Mouse (Mus musculus) heart, adult 11 months (tissue): ENCODE results near the gene Slc7a7.

Experiments used
- DNase-seq: peaks from one replicate; pipeline ENCODE4 v3.0.0; 2022

Gene Slc7a7

DNA sequence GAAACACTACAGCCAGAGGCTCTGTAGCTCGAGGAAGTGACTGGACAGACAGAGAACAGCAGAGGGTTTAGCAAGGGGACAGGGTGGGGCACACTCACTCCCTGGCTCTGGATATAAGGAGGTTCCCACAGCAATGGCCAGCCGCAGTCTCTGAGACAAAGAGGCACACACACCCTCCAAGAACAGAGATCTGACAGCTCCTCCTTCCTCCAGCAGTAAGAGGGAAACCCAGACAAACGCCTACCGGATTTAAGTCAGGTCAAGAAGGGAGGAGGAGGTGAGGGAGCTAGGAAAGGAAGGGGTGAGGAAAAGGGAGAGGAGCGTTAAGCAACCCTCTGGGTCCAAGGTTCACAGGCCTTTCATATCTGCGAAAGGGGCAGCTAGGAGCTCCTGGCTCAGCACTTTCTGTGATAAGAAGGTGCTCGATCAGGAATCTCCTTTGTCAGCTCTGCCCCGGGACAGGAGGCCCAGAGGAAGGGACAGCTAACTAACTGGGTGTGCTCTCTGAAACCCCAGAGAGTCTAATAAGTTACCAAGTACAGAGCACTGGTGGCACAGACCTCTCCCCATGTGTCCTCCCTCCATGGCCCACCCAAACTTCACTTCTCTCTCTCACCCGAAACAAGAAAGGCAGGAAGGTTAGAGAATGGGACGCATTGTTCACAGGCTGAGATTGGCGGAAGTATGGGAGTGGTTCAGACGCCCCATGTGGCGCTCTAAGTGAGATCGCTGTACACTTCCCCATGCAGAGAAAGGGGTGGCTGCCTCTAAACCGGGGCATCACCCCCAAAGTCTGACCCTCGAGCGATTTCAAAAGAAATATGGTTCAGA is 7.4 kb downstream of the Slc7a7 start:
- peak; percentile 95 for DNase-seq

DNA sequence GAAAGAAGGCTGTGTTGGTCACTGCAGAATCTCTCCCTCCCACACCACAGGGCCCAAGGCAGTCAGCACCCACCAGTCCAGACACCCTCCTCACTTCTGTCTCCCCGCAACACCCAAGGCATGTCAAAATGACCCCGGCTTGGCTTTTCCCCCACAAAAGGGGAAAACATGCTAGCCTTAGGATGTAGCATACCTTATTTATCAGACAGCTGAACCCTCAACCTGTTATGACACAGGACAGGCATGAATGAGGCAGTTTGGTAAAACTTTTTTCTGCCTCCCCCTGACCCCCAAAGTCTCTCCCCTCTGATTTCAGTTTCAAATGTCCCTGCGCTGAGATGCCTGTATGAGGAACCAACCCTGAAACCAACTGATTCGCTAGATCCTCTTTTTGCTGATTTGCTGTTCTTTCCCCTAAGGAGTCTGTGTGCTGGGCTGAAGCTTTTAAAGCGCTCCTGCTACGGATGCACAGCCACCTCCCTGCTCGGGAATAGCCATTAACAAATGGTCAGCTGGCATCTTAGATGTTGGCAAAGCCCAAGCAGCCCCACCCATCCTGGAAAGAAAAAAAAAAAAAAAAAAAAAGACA is 8.4 kb downstream of the Slc7a7 start:
- peak; percentile 95 for DNase-seq

DNA sequence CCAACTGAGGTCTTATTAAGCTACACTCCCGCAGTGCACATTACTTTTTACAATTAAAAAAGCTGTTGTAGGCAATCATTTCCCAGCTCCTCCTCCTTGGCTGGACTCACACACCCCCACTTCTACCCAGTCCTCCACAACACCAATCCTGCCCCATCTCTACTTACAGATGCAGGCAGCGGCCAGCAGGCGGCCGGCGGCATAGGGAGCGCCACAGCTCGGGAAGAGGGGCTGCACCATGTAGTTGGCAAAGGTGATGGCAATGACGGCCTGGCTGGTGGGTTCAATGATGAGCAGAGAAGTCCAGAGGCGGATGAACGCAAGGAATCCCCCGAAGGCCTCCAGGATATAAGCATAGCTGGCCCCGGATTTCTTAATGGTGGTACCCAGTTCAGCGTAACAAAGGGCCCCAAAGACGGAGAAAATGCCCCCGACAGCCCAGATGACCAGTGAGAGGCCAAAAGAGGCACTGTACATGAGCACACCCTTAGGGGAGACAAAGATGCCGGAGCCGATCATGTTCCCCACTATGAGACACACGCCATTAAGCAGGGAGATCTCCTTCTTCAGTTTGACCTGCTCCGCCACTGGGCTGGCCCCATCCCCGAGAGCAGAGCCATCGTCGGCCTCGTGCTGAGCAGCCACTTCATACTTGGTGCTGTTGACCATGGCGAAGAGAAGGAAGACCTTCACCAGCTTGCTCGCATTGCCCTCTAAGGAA is 9.1 kb downstream of the Slc7a7 start:
- DNase-seq: peak; percentile 92

DNA sequence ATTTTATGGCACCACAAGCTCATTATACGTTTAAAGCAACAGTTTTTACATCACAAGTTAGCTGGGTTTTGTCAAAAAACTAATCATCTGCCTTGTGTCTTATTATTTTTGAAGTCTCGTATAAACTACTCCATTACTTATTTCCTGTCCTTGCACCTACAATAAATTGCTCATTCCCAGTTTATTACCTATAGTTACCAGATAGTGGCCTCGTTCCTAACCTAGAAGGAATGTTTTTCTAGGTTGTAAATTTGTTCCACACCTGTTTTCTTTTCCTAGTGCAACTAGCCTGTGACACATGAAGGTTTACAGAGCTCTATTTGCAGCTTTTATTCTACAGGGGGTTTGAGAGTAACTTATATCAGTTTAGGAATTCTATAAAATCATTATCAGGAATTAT is 15.9 kb downstream of the Slc7a7 start:
- no peak for DNase-seq

DNA sequence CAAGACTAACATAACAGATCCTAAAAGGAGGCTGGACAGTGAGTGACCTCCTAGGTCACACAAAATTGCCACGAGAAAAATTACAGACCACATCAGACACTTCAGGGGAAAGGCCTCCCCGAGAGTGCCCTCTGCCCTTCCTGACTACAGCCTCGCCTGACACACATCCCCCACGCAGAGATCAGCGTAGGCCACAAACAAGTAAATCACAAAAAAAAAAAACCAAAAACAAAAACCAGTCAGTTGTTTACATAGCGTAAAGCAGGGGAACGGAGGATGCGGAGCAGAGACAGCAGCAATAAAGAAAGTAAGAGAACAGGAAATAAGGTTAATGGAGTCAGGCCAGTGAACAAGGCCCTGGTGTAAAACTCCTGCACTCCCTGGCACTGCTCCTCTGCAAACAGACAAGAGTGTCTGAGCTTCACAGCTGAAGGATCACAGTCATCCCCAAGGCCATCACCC is 18.6 kb downstream of the Slc7a7 start:
- no peak for DNase-seq

DNA sequence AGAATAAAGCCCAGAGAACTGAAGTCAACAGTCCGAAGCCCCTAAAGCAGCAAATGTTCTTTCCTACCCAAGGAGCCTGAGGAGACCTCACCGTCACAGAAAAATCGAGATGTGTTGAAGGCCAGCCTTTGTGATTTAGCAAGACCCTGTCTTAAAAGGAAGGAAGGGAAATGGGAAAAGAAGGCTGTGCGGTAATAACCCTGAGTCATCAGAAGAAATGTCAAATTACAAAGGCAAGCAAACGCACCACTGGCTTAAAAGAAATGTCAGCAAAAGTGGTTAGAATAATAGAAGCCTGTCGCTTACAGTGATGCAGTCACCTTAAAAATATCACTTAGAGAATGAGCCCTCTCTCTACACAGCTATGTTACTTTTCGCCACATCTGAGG is 19.1 kb downstream of the Slc7a7 start:
- DNase-seq: no peak

DNA sequence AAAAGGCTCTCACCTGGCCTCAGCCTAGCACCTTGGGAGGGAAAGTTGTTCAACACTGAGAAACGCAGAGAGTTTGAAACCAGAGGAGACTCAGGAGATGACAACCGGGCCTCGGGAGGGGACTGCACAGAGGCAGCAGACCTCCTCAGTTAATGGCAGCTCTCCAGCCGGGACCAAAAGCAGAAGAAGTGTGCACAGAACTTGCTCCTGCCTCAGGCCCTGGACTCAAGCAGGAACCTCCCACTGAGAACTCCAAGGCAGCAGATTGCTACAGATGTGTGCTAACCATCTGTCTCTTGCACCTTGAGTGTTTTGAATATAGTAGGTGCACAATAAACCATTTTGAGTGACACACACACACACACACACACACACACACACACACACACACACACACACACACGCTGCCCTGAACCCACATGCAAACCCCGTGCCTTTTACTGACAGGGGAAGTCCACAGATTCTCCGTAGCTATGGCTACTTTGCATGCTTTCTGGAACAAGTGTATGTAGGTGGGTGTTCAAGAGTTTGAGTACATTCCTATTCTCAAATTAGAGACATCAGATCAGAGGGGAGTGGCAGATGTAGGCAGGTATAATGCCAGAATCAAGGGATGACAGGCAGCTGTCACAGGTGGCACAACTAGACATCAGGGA is 19.6 kb downstream of the Slc7a7 start:
- peak; percentile 93 for DNase-seq

DNA sequence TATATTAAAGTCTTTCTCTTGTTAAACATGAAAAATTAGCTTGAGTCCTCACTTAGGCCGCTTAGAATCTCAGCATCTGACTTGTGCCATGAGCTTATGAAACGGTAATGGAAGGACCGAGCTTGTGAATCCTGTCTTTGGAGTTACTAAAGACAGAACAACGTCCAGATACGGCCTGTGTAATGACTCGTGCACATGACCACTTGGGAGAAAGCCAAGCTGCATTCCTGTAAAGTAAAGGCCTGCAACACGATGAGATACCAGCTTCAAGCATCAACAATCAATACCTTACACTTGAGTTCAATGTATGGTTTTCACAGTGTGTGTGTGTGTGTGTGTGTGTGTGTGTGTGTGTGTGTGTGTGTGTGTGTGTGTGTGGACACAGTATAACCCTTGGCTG is 20.9 kb downstream of the Slc7a7 start:
- no peak for DNase-seq

DNA sequence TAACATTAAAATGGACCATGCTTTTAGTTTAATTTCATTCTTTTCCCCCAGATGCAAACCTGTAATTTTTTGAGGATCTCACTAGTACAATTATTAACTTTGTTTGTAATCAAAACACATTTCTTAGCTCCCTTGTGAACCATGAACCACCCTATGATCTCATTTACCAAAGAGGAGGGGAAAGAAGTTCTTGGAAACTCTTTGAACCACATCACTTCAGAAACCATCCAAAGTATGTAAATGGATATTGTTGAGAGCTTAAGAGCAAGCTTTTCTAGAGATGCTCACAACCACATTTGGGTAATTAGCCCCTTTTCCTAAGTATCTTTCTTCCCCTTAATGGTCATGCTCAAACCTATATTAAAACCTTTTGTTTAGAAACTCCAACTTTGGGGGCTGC is 23.3 kb downstream of the Slc7a7 start:
- no peak for DNase-seq

DNA sequence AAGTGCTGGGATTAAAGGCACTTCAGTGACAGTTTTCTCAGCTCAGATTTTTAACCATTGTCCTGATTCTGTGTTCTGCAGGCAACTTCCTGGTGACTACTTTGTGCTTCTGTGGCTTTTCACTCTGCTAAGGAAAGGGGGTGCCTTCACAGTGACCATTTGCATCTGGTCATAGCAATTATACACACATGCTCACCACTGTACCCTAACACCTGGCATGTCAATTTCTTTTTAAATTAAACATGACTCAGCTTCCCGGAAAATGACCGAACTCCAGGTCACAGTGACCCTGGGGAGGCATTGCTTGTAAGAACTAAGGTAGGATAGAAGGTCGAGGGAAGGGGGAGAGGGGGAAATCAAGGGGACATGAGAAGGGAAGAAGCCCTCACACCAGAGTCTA is 23.8 kb downstream of the Slc7a7 start:
- no peak for DNase-seq

DNA sequence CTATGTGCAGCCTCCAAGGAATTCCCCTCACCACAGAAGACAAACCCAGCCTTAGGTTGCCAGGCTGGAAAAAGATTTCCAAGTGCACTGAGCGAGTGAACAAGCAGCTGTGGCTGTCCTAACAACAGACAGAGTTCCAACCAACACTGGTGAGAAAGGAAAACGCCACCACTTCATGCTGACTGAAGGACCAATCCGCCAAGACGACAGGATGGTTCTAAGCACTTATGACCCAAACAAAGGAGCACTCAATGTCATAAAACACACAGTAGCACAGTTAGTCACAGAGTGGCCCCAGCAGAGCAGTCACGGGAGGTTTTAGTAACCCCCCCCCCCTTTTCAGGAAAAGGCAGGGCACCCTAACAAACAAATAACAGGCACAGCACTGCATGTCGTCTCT is 26.7 kb downstream of the Slc7a7 start:
- no peak for DNase-seq

DNA sequence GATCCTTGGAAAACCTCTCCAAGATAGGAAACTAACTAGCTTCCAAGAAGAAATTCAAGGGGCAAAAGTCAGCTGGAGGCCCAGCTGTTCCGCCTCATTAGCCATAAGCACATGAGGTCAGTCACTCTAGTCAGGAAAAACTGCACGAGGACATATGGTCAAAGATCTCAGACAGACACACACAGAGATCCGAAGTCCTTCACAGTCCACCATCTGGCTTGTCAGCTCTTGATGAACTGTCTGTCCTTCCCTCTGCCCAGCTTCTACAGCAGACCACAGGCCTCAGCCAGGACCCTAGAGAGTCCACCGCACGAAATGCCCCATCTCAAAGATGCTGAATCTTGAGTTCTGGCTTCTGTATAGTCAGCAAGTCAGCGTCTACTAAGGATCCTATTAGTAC is 30.0 kb downstream of the Slc7a7 start:
- DNase-seq: no peak

DNA sequence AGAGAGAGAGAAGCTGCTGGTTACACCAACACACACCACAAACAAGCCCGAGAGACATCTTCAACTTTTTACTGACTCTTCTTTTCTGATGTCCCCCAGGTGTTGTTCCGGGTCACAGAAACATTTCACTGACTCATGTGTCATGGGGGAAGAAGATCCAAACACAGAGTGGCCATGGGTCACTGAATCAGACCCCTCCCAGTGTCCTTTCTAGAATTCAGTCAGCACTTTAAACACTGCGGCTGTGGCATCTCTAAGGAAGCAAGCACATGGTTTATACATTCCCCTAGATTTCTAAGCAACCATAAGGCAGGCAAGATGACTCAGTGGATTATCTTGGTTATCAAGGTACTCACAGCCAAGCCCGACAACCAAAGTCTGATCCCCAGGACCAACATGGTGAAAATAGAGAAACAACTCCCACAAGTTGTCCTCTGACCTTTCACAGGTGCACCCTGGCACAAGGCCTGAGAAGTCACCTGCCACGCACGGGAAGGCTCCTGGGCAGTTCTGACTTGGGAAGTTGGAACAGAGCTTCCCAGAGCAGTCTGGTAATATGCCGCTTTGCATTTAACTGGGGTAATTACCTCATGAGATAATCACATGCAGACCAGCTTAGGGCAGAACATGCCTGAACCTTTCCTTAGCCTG is 31.5 kb downstream of the Slc7a7 start:
- DNase-seq: no peak

DNA sequence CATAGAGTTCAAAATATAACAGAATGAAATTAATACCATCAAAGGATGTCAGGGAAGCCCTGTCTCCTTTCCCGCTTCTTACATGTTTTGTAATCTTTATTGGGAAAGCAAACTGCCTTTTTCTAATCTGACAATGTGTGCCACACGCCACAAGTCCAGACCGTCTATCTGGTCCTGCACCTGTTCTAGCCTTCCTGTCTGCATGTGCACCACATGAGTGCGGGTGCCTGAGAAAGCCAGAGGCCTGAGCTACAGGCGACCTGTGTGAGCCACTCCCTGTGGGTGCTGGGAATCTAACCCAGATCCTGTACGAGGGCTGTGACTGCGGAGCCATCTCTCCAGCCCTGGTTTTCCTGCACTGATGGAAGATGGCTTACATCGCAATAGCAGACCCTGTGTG is 33.2 kb downstream of the Slc7a7 start:
- DNase-seq: no peak

DNA sequence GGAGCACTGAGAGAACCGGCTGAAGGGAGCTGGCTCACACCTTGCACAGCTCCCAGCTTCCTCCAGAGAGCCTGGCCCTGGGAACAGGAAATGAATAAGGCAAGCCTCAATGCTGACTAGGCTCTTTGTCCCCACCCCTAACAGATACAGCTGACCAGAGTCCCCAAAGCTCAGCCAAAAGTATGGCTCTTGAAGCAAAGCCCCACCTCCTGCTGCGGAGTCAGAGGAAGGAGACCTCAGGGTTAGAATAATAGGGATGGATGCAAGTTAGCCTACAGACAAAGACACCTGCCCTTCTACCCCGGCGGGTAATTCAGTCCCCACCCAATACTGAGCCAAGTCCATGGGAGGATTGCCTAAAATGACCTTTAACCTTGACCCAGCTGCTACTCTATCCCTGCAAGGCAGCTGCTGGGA is 34.2 kb downstream of the Slc7a7 start:
- DNase-seq: peak; percentile 96

DNA sequence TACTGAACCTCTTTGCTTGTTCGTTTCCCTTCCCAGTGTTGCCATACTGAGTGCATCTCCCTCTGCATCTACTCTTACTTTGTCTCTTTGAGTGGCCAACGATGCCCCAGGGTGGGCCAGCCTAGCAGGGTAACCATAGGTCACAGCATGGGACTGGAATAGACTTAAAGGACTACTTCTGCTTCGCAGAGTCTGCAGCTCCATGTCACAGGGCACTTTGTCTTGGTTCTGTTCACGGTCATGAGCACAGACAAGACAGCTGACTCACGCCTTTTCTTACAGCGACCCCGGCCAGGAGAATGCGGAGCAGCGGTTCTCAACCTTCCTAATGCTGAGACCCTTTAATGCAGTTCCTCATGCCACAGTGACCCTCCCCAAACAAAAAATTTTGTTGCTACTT is 34.9 kb downstream of the Slc7a7 start:
- no peak for DNase-seq

DNA sequence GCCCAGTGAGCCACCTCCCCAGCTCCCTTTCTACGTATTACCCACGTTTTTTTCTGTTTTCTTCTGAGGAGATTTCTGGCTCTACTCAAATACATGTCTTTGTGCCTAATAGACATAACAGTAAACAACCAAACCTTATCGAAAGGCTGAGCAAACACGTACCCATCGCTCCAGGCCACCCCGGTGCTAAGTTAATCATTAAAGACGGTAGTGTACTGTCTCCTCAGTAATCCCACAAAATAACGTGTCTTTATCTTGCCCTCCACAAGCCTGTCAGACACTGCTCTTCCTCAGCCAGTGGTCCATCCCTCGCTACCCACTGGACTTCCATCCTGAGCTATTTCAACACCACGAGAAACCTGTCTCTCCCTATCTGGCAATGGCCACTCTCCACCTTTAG is 35.8 kb downstream of the Slc7a7 start:
- DNase-seq: no peak

DNA sequence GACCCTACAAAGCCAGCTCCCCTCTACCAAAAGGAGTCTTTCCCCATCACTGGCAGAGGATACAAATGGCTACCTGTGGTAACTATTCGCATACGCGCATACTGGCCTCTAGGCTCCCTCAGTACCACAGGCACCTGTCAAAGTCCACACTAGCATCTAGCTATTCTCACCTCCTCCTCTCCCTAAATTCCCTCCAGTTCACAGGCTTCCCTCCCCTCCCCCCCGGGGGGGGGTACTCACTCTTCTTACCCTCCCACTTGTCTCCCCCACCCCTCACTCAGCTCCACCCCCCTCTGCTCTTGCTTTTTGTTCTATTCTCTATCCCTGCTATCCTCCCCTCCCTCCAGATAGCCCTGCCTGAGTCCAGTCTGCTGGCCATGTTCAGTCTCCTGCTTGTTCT is 37.0 kb downstream of the Slc7a7 start:
- DNase-seq: no peak

DNA sequence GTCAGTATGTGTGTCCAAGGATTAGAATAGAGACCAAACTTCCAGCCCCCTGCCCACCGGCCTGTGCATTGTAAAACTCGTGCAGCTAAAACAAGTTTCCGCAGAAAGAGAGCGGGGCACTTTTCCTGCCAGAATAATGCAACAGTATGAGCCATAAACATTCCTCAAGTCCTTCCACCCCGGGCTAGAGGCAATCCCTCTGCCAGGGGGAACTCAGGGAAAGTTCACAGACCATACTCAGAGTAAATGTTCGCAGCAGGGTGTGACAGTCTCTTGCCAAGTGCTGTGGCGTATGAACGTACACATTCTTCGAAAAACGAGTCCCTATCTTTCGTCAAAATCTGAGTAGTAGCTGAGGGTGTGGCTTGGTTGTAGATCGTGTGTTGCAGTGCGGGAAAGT is 38.0 kb downstream of the Slc7a7 start:
- DNase-seq: no peak

DNA sequence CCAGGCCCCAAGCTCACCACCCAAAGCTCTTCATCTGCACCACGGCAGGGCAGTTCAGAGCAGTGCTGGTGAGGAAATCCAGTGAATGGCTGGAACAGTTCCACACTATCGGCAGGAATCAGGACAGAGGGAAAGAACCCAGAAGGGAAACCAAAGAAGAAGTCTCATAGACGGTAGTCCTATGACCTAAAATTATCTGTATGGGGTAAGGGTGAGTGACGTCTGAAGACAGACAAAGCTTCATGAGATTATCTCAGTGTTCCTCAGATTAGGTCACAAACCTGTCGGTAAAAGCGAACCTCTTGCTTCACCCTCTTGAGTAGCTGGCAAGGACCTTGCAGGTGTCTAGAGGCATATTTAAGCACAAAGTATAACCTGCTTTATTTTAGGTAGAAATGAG is 40.4 kb downstream of the Slc7a7 start:
- no peak for DNase-seq

DNA sequence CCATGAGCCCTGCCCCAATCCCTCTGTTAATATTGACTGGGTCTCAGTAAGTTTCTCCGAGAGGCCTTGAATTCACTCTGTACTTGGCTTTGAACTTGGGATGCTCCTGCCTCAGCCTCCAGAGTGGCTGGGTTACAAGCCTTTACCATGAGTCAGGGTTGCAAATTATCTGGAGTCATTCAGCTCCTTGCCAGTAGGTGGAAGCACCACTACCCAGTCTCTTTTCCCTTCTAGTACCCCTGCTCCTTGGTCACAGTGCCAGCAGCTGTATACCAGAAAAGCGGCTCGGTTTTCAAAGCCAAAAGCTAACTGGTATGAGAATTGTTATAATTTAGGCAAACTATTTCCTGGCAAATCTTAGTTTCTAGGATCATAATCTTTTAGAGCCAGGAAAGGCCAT is 41.7 kb downstream of the Slc7a7 start:
- DNase-seq: peak; percentile 92

DNA sequence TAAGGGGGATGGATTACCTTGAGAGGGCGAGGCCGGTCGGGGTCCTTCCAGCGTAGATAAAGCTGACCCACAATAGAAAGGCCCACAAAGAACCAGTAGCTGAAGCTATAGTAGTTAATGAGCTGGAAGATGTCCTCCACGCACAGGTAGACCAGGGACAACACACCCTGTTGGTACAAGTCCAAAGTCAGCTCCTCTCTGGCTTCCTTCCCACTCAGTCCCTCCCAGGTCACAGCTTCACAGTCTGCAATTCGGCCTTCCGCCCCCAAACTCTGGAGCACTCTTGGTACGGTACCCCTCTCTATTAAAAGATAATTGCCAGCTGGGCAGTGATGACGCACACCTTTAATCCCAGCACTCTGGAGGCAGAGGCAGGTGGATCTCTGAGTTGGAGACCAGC is 44.7 kb downstream of the Slc7a7 start:
- no peak for DNase-seq

DNA sequence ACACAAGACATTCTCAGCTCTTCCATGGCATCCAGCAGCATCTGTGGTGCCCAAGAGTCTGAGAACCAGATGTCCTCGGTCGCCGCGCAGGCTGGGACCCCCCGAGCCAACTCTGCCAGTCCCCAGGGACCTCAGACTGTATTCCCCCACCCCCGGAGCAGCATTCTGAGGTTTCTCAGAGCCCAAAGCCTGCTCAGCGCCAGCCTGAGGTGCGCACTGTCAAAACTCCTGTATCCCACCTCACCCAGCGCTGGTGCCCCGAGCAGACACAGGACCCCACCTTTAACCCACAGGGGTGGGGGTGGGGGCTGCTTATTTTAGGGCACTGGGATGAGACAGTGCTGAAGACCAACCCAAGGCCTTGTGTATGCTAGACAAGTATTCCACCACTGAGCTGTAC is 46.1 kb downstream of the Slc7a7 start:
- no peak for DNase-seq
